Mouse (Mus musculus) cortical plate, adult 2 months (tissue): ENCODE measurements at regions not wholly inside any gene's neighbourhood (a gene's known extent, or its start where the extent isn't known, plus 50 kb on each side); places are given as distances from the start of the nearest gene placed in this dataset.

Source experiments
- CTCF ChIP-seq: fragments of 200-500 bp; IDR thresholded peaks from 2 replicates; pipeline ENCODE4 v1.5.1; 2011; ENCODE audit warnings: mild to moderate bottlenecking, control low read depth, low read length; ENCODE audit not compliant: insufficient read depth; ENCODE audit errors: extremely low read depth
- POLR2A ChIP-seq: fragments of 200-500 bp; IDR thresholded peaks from 2 replicates; pipeline ENCODE4 v1.6.1; 2011; ENCODE audit warnings: mild to moderate bottlenecking, low read length, control low read depth; ENCODE audit not compliant: insufficient read depth; ENCODE audit errors: extremely low read depth

DNA sequence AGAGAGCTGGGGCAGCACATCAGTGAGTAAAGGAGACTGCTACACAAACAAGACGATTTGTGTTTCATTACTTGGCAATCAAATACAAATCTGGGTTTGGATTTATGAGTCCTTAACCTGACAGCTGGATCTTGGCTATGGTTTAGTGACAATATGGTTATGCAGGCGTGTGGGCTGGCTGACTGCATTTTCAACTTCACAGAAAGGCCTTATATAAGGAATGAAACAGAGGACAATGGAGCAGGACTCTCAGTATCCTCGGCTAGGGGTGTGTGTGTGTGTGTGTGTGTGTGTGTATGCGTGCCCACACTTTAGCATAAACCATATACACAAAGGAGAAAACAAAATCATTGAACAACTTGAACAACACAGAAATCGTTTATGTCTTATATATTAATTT lies 512.6 kb downstream of the Pla2g4a start:
- no peak for TF ChIP-seq CTCF
- TF ChIP-seq POLR2A: no peak
